Mouse (Mus musculus) heart, postnatal 0 days (tissue): ENCODE results near the gene Abca7. TPM values are rescaled to one million over a fixed set of nuclear protein-coding genes. Genes with fewer than 3 reads are reported as not detected.

Experiments used
- ATAC-seq: fragments of 200-750 bp; cut with Nextera tagmentation; 2 replicates; pipeline ENCODE4 v1.8.0; 2017; ENCODE audit warnings: low read depth, moderate number of reproducible peaks, moderate library complexity; ENCODE audit not compliant: insufficient read depth
- DNase-seq: peaks from one replicate; pipeline ENCODE4 v3.0.0-alpha.2; 2016; ENCODE audit warnings: low spot score
- H3K27ac ChIP-seq: fragments of 300-500 bp; sonication (generic); 2 replicates; pipeline ENCODE4 v1.5.1; 2014; ENCODE audit warnings: low read depth, mild to moderate bottlenecking
- H3K27me3 ChIP-seq: fragments of 300-500 bp; sonication (generic); 2 replicates; pipeline ENCODE4 v1.6.1; 2014; ENCODE audit warnings: low read length, mixed read lengths; ENCODE audit not compliant: control insufficient read depth, insufficient read depth
- H3K36me3 ChIP-seq: fragments of 300-500 bp; sonication (generic); replicated peaks from 2 replicates; pipeline ENCODE4 v1.6.1; 2014; ENCODE audit warnings: low read length, mixed read lengths; ENCODE audit not compliant: control insufficient read depth, insufficient read depth
- H3K4me1 ChIP-seq: fragments of 300-500 bp; sonication (generic); 2 replicates; pipeline ENCODE4 v1.6.1; 2014; ENCODE audit warnings: antibody characterized with exemption; ENCODE audit not compliant: control insufficient read depth, insufficient read depth
- H3K4me2 ChIP-seq: fragments of 300-500 bp; sonication (generic); 2 replicates; pipeline ENCODE4 v1.6.1; 2014; ENCODE audit warnings: low read depth, mild to moderate bottlenecking, low read length, moderate library complexity
- H3K4me3 ChIP-seq: fragments of 300-500 bp; sonication (generic); 2 replicates; pipeline ENCODE4 v1.5.1; 2014; ENCODE audit warnings: low read depth, low read length
- H3K9ac ChIP-seq: fragments of 300-500 bp; sonication (generic); replicated peaks from 2 replicates; pipeline ENCODE4 v1.6.1; 2014; ENCODE audit warnings: low read depth, low read length, mixed read lengths
- H3K9me3 ChIP-seq: fragments of 300-500 bp; sonication (generic); replicated peaks from 2 replicates; pipeline ENCODE4 v1.6.1; 2016; ENCODE audit warnings: low read length; ENCODE audit not compliant: control insufficient read depth
- CTCF ChIP-seq: IDR thresholded peaks from 2 replicates; pipeline ENCODE4 v1.5.1; 2016; ENCODE audit warnings: antibody characterized with exemption, control low read depth, low read depth
- EP300 ChIP-seq: IDR thresholded peaks from 2 replicates; pipeline ENCODE4 v1.6.1; 2016; ENCODE audit warnings: antibody characterized with exemption, low read depth
- WGBS: fragments of 180-500 bp; shearing (Covaris S2); extraction: QIAGEN DNeasy Blood & Tissue Kit; methylation state at CpG from one replicate; pipeline ENCODE4 v1.1.7; 2014; 5-methylcytosine and 5-hydroxymethylcytosine counted together
- polyA plus RNA-seq: library from polyadenylated mRNA; unstranded; fragments of >200 nt; fragmentation: Nextera tagmentation; extraction: Ambion mirVana; gene quantifications from 2 replicates; pipeline ENCODE4 v1.2.1, GENCODE M21; 2015
- total RNA-seq: library from RNA; depleted of rRNA; stranded (reverse); fragments of >200 nt; gene quantifications from 2 replicates; pipeline ENCODE4 v1.2.3, GENCODE M21; 2014; ENCODE audit warnings: low replicate concordance

Gene Abca7
- total and polyA plus RNA-seq, 2 experiments from 2014 or later: 1.9 to 11.4 TPM

GRCm38 (mm10) chr10:79974668-79975067, 21.6 kb upstream of the Abca7 start:
- no peak for ATAC-seq
- H3K4me3 ChIP-seq: no peak overlapping the region

DNA sequence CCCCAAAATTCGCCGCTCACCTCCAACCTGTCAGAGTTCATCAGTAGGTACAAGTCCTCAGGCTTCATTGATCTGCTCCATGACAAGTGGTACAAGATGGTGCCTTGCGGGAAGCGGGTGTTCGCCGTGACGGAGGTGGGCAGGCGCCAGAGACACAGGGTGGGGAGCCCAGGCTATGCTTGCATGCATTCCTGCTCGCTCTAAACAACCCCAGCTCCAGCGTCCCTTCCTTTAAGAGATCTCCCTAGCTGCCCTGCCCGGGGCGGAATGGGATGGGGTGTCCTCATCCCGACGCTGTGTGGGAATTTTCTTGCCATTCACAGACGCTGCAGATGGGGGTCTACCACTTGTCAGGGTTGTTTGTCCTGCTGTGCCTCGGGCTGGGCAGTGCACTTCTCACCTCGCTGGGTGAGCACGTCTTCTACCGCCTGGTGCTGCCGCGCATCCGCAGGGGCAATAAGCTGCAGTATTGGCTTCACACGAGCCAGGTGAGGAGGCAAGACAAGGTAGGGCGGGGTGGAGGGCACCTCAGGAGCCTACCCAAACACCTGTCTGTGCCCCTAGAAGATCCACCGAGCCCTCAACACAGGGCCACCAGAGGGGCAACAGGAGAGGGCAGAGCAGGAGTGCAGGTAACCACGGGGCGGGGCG, 20.1 kb upstream of the Abca7 start:
- Histone ChIP-seq H3K4me3 (no peak overlapping the region), H3K4me1 (no peaks in the 10 kb centered on the region), H3K27me3 (peaks cover 9% of the 10 kb centered on the region), H3K4me2 (no peak overlapping the region), H3K9me3 (no peaks in the 10 kb centered on the region), H3K36me3 (peaks cover 50% of the 10 kb centered on the region), H3K9ac (no peak overlapping the region), H3K27ac (no peak overlapping the region)
- 88% methylated on average over 28 of the region's 28 CpGs for WGBS
- no peak for ATAC-seq
- TF ChIP-seq EP300 (no peak), CTCF (no peak)
- no peak for DNase-seq

More at GRCm38 (mm10) chr10:79974668-79975067, 21.6 kb upstream of the Abca7 start:
- no peak for TF ChIP-seq CTCF
- TF ChIP-seq EP300: no peak
- DNase-seq: no peak
- WGBS: 87% methylated on average over 8 of the region's 8 CpGs
- no peaks in the 10 kb centered on the region for H3K9me3 ChIP-seq
- peaks cover 50% of the 10 kb centered on the region for H3K36me3 ChIP-seq
- peaks cover 24% of the 10 kb centered on the region for H3K27me3 ChIP-seq
- no peak overlapping the region for H3K9ac ChIP-seq
- H3K27ac ChIP-seq: no peak overlapping the region
- H3K4me2 ChIP-seq: no peak overlapping the region
- H3K4me1 ChIP-seq: no peaks in the 10 kb centered on the region

GRCm38 (mm10) chr10:79976722-79977107, 19.6 kb upstream of the Abca7 start:
- ATAC-seq (no peak), DNase-seq (no peak)
- no peak for TF ChIP-seq EP300
- no peak for TF ChIP-seq CTCF
- H3K36me3 ChIP-seq: peaks cover 50% of the 10 kb centered on the region
- H3K4me2 ChIP-seq: no peak overlapping the region
- H3K4me1 ChIP-seq: no peaks in the 10 kb centered on the region
- peaks cover 4% of the 10 kb centered on the region; the same call in 1 of the 2 replicates for H3K27me3 ChIP-seq
- no peak overlapping the region for H3K9ac ChIP-seq
- H3K4me3 ChIP-seq: no peak overlapping the region
- 85% methylated on average over 34 of the region's 36 CpGs for WGBS
- no peak overlapping the region for H3K27ac ChIP-seq
- H3K9me3 ChIP-seq: no peaks in the 10 kb centered on the region

- ATAC-seq: no peak
- Histone ChIP-seq H3K36me3 (peaks cover 50% of the 10 kb centered on the region), H3K4me2 (no peak overlapping the region), H3K27me3 (no peaks in the 10 kb centered on the region), H3K4me3 (no peak overlapping the region), H3K9ac (no peak overlapping the region), H3K27ac (no peak overlapping the region), H3K9me3 (no peaks in the 10 kb centered on the region), H3K4me1 (peaks cover under 1% of the 10 kb centered on the region; the same call in 1 of the 2 replicates)
- TF ChIP-seq CTCF (no peak), EP300 (no peak)
- 86% methylated on average over 27 of the region's 28 CpGs for WGBS
- no peak for DNase-seq
Measured at GRCm38 (mm10) chr10:79977324-79977723, 19.0 kb upstream of the Abca7 start.

DNA sequence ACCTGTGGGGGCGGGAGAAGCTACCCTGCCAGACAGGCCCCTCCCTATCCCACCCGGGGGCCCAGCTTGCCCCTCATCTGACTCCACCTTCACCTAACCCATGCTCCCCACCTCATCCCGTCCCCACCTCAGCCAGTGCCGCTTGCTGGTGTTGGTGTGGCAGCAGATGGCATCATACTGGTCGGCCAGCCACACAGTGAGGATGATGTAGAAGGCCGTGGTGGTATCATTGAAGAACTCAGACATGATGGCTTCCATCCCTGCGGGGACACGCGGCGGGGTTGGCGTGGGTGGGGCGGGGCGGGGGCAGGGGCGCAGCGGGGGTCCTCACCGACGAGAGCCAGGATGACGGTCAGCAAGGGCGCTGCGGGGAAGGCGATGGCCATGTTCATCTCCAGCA, 18.2 kb upstream of the Abca7 start:
- ATAC-seq: no peak
- Histone ChIP-seq H3K27ac (no peak overlapping the region), H3K36me3 (peaks cover 50% of the 10 kb centered on the region)

More for the DNA sequence above, 18.2 kb upstream of the Abca7 start:
- Histone ChIP-seq H3K4me3 (no peak overlapping the region), H3K27me3 (no peaks in the 10 kb centered on the region), H3K4me1 (peaks cover 8% of the 10 kb centered on the region), H3K9me3 (no peaks in the 10 kb centered on the region), H3K9ac (no peak overlapping the region), H3K4me2 (no peak overlapping the region)
- TF ChIP-seq EP300 (no peak), CTCF (no peak)
- 93% methylated on average over 17 of the region's 21 CpGs for WGBS
- DNase-seq: no peak
